Mouse (Mus musculus): Measurements from ENCODE around the gene Catspere2. TPM values are rescaled to one million over a fixed set of nuclear protein-coding genes. Genes with fewer than 3 reads are reported as not detected.
"Not testable (repeated sequence)": the region's sequence is repeated elsewhere in the genome, so short reads cannot be mapped to it uniquely, and the experiment has no call there.

Gene Catspere2
- polyA plus RNA-seq, 1 experiment from 2014 or later = 0.45 TPM

GRCm38 (mm10) chr1:178122236-178122635 is 139.0 kb downstream of the Catspere2 start:
- H3K27me3 ChIP-seq (ENCODE audit: control insufficient read depth, insufficient read depth, low read depth, low read length); H3K4me1 ChIP-seq (ENCODE audit: control insufficient read depth, insufficient read depth, low read length); ATAC-seq; H3K9me3 ChIP-seq (replicated peaks; ENCODE audit: control insufficient read depth, low read length, poor library complexity, severe bottlenecking); H3K27ac ChIP-seq (ENCODE audit: low read length); H3K9ac ChIP-seq (ENCODE audit: low read depth, low read length); H3K4me2 ChIP-seq (ENCODE audit: low read length); H3K4me3 ChIP-seq (ENCODE audit: low read depth, low read length); H3K36me3 ChIP-seq (ENCODE audit: control insufficient read depth, insufficient read depth, low read length): not testable (repeated sequence)
- WGBS = 78% methylated on average over 2 of the region's 2 CpGs

GRCm38 (mm10) chr1:178134288-178134687 is 151.1 kb downstream of the Catspere2 start:
- no peaks in the 10 kb centered on the region for H3K27me3 ChIP-seq (ENCODE audit: control insufficient read depth, insufficient read depth, low read depth, low read length)
- H3K4me1 ChIP-seq (ENCODE audit: control insufficient read depth, insufficient read depth, low read length) = no peaks in the 10 kb centered on the region
- 96% methylated on average over 12 of the region's 12 CpGs for WGBS
- no peak overlapping the region for H3K4me3 ChIP-seq (ENCODE audit: low read depth, low read length)
- H3K9ac ChIP-seq (ENCODE audit: low read depth, low read length) = no peak overlapping the region
- no peaks in the 10 kb centered on the region for H3K9me3 ChIP-seq (replicated peaks; ENCODE audit: control insufficient read depth, low read length, poor library complexity, severe bottlenecking)
- no peak for ATAC-seq
- H3K36me3 ChIP-seq (ENCODE audit: control insufficient read depth, insufficient read depth, low read length) = no peaks in the 10 kb centered on the region
- no peak overlapping the region for H3K27ac ChIP-seq (ENCODE audit: low read length)
- H3K4me2 ChIP-seq (ENCODE audit: low read length) = no peak overlapping the region

GRCm38 (mm10) chr1:178146513-178146912 is 163.3 kb downstream of the Catspere2 start:
- H3K27ac ChIP-seq (ENCODE audit: low read length); H3K27me3 ChIP-seq (ENCODE audit: control insufficient read depth, insufficient read depth, low read depth, low read length); H3K9me3 ChIP-seq (replicated peaks; ENCODE audit: control insufficient read depth, low read length, poor library complexity, severe bottlenecking); H3K4me3 ChIP-seq (ENCODE audit: low read depth, low read length); ATAC-seq; H3K4me1 ChIP-seq (ENCODE audit: control insufficient read depth, insufficient read depth, low read length); H3K4me2 ChIP-seq (ENCODE audit: low read length); H3K36me3 ChIP-seq (ENCODE audit: control insufficient read depth, insufficient read depth, low read length); H3K9ac ChIP-seq (ENCODE audit: low read depth, low read length): not testable (repeated sequence)
- WGBS = 6% methylated on average over 1 of the region's 2 CpGs

GRCm38 (mm10) chr1:178146915-178147314 is 163.7 kb downstream of the Catspere2 start:
- H3K4me2 ChIP-seq (ENCODE audit: low read length); ATAC-seq; H3K4me3 ChIP-seq (ENCODE audit: low read depth, low read length); H3K36me3 ChIP-seq (ENCODE audit: control insufficient read depth, insufficient read depth, low read length); H3K27ac ChIP-seq (ENCODE audit: low read length); H3K9ac ChIP-seq (ENCODE audit: low read depth, low read length); H3K9me3 ChIP-seq (replicated peaks; ENCODE audit: control insufficient read depth, low read length, poor library complexity, severe bottlenecking); H3K4me1 ChIP-seq (ENCODE audit: control insufficient read depth, insufficient read depth, low read length); H3K27me3 ChIP-seq (ENCODE audit: control insufficient read depth, insufficient read depth, low read depth, low read length): not testable (repeated sequence)
- 41% methylated on average over 3 of the region's 4 CpGs for WGBS

- Histone ChIP-seq H3K9ac (ENCODE audit: low read depth, low read length) (no peak overlapping the region), H3K9me3 (replicated peaks; ENCODE audit: control insufficient read depth, low read length, poor library complexity, severe bottlenecking) (no peaks in the 10 kb centered on the region), H3K4me2 (ENCODE audit: low read length) (no peak overlapping the region), H3K36me3 (ENCODE audit: control insufficient read depth, insufficient read depth, low read length) (no peaks in the 10 kb centered on the region), H3K27ac (ENCODE audit: low read length) (no peak overlapping the region), H3K4me1 (ENCODE audit: control insufficient read depth, insufficient read depth, low read length) (0 out of 2 replicates have a peak, but pooled peaks cover 2% of the 10 kb centered on the region), H3K4me3 (ENCODE audit: low read depth, low read length) (no peak overlapping the region), H3K27me3 (ENCODE audit: control insufficient read depth, insufficient read depth, low read depth, low read length) (no peaks in the 10 kb centered on the region)
- 86% methylated on average over 2 of the region's 2 CpGs for WGBS
- no peak for ATAC-seq
These were observed 199.0 kb downstream of the Catspere2 start for GRCm38 (mm10) chr1:178182251-178182650.

DNA sequence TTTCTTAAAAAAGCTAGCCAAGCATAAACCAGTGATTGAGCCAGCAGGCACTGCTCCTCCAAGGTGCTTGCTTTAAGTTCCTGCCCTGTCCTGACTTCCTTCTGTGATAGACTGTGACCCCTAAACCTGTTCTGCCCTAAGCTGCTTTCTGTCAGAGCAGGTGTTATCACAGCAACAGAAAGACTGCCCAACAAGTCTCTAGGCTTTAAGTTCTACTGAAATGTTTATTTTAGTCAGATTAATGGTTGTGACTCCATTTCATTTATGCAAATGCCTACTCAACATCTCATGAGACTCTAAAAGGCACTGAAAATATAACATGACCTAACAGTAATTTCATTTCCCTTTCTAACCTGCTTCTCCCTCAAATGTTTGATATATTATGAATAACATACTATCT is 202.4 kb downstream of the Catspere2 start:
- H3K4me2 ChIP-seq (ENCODE audit: low read length) = no peak overlapping the region
- H3K27ac ChIP-seq (ENCODE audit: low read length) = no peak overlapping the region
- H3K27me3 ChIP-seq (ENCODE audit: control insufficient read depth, insufficient read depth, low read depth, low read length) = no peaks in the 10 kb centered on the region
- ATAC-seq = no peak
- H3K9ac ChIP-seq (ENCODE audit: low read depth, low read length) = no peak overlapping the region
- H3K9me3 ChIP-seq (replicated peaks; ENCODE audit: control insufficient read depth, low read length, poor library complexity, severe bottlenecking) = no peaks in the 10 kb centered on the region
- peaks cover 15% of the 10 kb centered on the region for H3K4me1 ChIP-seq (ENCODE audit: control insufficient read depth, insufficient read depth, low read length)
- no peak overlapping the region for H3K4me3 ChIP-seq (ENCODE audit: low read depth, low read length)
- no peaks in the 10 kb centered on the region for H3K36me3 ChIP-seq (ENCODE audit: control insufficient read depth, insufficient read depth, low read length)

GRCm38 (mm10) chr1:178187216-178187791 is 204.1 kb downstream of the Catspere2 start, which contains the start of gene Desi2:
Desi2 (plus strand) TSS chr1:178187417.
- not testable (repeated sequence) for H3K27me3 ChIP-seq (ENCODE audit: control insufficient read depth, insufficient read depth, low read depth, low read length); H3K9me3 ChIP-seq (replicated peaks; ENCODE audit: control insufficient read depth, low read length, poor library complexity, severe bottlenecking); H3K36me3 ChIP-seq (ENCODE audit: control insufficient read depth, insufficient read depth, low read length)
- H3K27ac ChIP-seq (ENCODE audit: low read length) = peak within 1 kb of the TSS; percentile 76
- H3K9ac ChIP-seq (ENCODE audit: low read depth, low read length) = peak within 1 kb of the TSS; percentile 76
- peak within 1 kb of the TSS; percentile 64 for H3K4me3 ChIP-seq (ENCODE audit: low read depth, low read length)
- ATAC-seq = peak; percentile 99
- WGBS = under 1% methylated on average over 34 of the region's 37 CpGs
- H3K4me1 ChIP-seq (ENCODE audit: control insufficient read depth, insufficient read depth, low read length) = peaks cover 18% of the 10 kb centered on the region
- peak within 1 kb of the TSS; percentile 71 for H3K4me2 ChIP-seq (ENCODE audit: low read length)

DNA sequence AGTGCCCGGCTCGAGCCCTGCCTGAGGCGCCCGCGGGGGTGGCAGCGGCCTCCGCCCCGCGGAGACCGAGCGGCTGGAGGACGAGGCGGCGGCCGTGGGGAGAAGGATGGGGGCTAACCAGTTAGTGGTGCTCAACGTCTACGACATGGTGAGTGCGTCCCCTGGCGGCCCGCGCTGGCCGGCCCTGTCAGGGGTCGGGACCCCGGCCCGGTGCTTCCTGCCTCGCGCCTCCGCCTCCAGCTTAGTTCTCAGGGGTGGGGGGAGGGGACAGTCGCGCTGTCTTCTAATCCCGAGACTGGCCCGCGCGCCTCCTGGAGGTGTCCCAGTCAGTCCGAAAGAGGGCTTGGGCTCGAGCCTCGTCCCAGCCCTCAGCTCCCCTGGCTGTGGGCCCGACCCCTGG is 204.6 kb downstream of the Catspere2 start:
- WGBS = 0% methylated on average over 20 of the region's 38 CpGs
- not testable (repeated sequence) for H3K36me3 ChIP-seq (ENCODE audit: control insufficient read depth, insufficient read depth, low read length); H3K27me3 ChIP-seq (ENCODE audit: control insufficient read depth, insufficient read depth, low read depth, low read length); H3K9me3 ChIP-seq (replicated peaks; ENCODE audit: control insufficient read depth, low read length, poor library complexity, severe bottlenecking)
- Histone ChIP-seq H3K4me3 (ENCODE audit: low read depth, low read length) (peak overlapping the region; percentile 64), H3K9ac (ENCODE audit: low read depth, low read length) (peak overlapping the region; percentile 76), H3K27ac (ENCODE audit: low read length) (peak overlapping the region; percentile 76), H3K4me2 (ENCODE audit: low read length) (peak overlapping the region; percentile 33), H3K4me1 (ENCODE audit: control insufficient read depth, insufficient read depth, low read length) (peaks cover 18% of the 10 kb centered on the region)
- ATAC-seq = peak; percentile 77

GRCm38 (mm10) chr1:178188386-178188785 is 205.2 kb downstream of the Catspere2 start:
- ATAC-seq = no peak
- Histone ChIP-seq H3K9ac (ENCODE audit: low read depth, low read length) (peak overlapping the region; percentile 45; the same call in 1 of the 2 replicates), H3K4me3 (ENCODE audit: low read depth, low read length) (peak overlapping the region; percentile 45)

More at GRCm38 (mm10) chr1:178188386-178188785, 205.2 kb downstream of the Catspere2 start:
- H3K4me2 ChIP-seq (ENCODE audit: low read length) = peak overlapping the region; percentile 71
- WGBS = 12% methylated on average over 13 of the region's 13 CpGs
- H3K4me1 ChIP-seq (ENCODE audit: control insufficient read depth, insufficient read depth, low read length) = peaks cover 18% of the 10 kb centered on the region
- H3K27ac ChIP-seq (ENCODE audit: low read length) = no peak overlapping the region
- H3K9me3 ChIP-seq (replicated peaks; ENCODE audit: control insufficient read depth, low read length, poor library complexity, severe bottlenecking) = no peaks in the 10 kb centered on the region
- no peaks in the 10 kb centered on the region for H3K27me3 ChIP-seq (ENCODE audit: control insufficient read depth, insufficient read depth, low read depth, low read length)
- H3K36me3 ChIP-seq (ENCODE audit: control insufficient read depth, insufficient read depth, low read length) = no peaks in the 10 kb centered on the region
